Mouse (Mus musculus): ENCODE measurements at regions not wholly inside any gene's neighbourhood (a gene's known extent, or its start where the extent isn't known, plus 50 kb on each side); places are given as distances from the start of the nearest gene placed in this dataset.
A peak's percentile ranks its signal among the peaks of the same experiment; 100 is the strongest.

DNA sequence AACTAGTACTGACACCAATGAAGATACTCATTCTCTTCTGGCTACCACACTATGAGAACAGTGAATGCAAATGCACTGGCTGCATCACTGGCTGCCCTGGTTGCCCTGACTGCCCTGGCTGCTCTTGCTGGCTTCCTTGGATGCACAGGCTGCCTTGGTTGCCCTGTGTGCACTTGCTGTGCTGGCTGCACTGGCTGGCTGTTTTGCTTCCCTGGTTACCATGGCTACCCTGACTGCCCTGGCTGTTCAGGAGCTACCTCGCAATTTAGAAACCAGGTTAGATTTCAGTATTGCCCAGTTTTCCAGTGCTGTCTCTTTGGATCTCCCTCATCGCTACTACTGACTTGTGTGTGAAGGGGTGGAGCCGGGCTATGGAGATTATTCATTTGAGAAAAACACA, 175.7 kb downstream of the Fat4 start:
- no peak for DNase-seq (ENCODE audit: low spot score in 2 of 2)

GRCm38 (mm10) chr3:39065457-39065856, 178.7 kb downstream of the Fat4 start:
- no peak for DNase-seq (ENCODE audit: low spot score in 2 of 2)

GRCm38 (mm10) chr3:39069011-39069410, 182.3 kb downstream of the Fat4 start:
- no peak for DNase-seq (ENCODE audit: low spot score in 2 of 2)

GRCm38 (mm10) chr3:39082678-39083270, 196.0 kb downstream of the Fat4 start:
- DNase-seq (ENCODE audit: low spot score in 2 of 2), result no peak

- no peak for DNase-seq (ENCODE audit: low spot score in 2 of 2)
These were observed 202.2 kb downstream of the Fat4 start for GRCm38 (mm10) chr3:39088948-39089347.

DNA sequence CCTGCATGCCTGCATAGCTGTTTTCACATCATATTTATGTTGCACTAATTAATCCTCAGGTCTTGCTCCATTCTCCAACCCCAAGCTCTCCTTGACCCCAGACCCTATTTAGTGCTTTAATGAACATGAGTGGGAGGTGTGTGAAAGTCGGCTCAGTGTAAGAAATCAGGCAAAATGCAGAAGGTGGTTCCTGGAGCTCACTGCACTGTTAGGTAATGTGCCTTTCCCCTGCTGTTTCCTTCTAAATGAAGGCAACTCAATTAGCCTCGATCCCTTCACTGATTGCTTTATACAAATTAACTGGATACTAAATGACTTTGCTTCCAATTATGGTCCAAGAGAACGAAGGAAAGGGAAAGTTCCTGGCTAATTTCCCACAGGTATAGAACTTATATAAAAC, 215.6 kb downstream of the Fat4 start:
- no peak for DNase-seq (ENCODE audit: low spot score in 2 of 2)

DNA sequence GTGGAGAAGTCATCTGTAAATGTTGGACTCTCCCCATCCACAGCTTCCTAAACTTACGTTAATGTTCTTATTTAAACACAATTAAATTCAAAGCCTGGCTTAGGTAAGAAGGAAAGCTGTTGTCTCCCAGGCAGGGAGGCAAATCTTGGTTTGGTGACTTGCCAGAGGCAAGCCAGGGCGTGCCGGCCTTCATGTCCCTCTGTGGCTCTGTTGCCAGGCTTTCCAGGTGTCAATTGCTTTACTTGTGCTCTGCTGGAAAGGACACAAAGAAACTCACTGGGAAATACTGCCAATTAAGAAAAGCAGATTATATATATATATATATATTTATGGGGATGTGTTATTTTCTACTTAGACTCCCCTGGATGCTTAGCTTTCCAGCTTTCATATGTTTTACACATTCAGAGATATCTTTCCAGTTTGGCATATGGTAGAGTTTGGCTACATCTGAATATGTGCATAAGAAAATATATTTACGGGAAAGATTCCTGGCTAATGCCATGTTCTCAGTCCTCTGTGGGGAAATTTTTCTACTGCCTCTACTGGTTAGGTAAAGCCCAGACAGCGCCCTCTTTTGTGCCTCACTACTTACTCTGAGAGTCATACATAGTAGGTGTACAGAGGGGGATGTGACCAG, 223.1 kb downstream of the Fat4 start:
- DNase-seq (ENCODE audit: low spot score in 2 of 2), result no peak

DNA sequence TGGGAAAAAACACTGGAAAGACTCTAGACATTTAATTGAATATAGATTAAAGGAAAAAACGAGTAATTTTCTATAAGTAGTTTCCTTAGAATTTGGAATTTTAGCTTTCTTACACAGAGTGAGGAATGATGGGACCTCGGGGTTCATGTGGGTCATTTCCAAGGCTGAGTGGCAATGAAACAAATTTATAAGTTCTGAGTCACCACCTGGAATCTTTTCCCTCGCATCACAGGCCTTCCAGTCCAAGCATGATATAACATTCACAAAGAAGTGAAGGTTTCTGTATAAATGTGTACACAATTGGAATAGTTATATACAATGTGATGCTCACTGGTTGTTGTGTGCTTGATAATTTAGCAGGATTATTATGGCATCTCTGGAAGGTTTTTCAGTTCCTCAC, 227.3 kb downstream of the Fat4 start:
- no peak for DNase-seq (ENCODE audit: low spot score in 2 of 2)

DNA sequence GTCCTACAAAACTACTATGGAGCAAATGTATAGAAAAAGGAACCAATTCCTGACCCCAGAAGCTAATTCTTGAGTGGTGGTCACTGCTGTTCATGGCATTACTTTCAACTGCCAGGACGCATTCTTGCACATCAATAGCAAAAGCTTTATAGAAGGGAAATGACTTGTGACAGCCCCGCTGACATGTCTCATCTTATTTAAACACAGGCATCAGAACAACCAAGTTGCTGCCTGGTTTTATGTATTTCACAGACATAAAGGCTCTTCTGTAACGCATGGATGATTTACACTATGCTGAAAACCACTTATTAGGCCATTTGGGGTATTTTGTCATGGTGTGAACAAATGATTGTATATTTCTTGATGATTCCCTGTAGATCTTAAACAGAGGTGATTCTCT, 228.1 kb downstream of the Fat4 start:
- no peak for DNase-seq (ENCODE audit: low spot score in 2 of 2)

GRCm38 (mm10) chr3:39115441-39115840, 228.7 kb downstream of the Fat4 start:
- DNase-seq (ENCODE audit: low spot score in 2 of 2), result no peak

GRCm38 (mm10) chr3:39122250-39122649, 235.5 kb downstream of the Fat4 start:
- DNase-seq (ENCODE audit: low spot score in 2 of 2), result no peak

GRCm38 (mm10) chr3:39130532-39130931, 243.8 kb downstream of the Fat4 start:
- no peak for DNase-seq (ENCODE audit: low spot score in 2 of 2)

GRCm38 (mm10) chr3:39165006-39165667, 278.4 kb downstream of the Fat4 start:
- DNase-seq (ENCODE audit: low spot score in 2 of 2), result no peak

GRCm38 (mm10) chr3:39182646-39183045, 295.9 kb downstream of the Fat4 start:
- no peak for DNase-seq (ENCODE audit: low spot score in 2 of 2)

DNA sequence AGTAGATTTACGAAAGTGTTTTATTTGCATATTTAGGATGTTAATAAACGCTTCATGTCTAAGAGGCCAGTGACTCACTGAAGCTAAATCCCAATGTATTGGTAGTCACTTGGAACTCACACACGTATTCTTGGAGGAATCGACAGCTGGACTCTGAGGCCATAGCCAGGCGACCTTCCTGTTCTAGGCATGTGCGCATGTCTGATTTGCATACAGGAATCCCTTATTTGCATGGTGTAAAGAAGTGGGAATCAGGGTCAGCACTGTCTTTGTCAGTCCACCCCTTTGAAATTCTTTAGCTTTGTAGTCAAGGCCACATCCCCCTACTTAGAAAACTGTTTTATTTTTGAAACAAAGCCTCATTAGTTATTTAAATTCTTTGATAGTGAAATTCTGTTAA, 308.4 kb downstream of the Fat4 start:
- no peak for DNase-seq (ENCODE audit: low spot score in 2 of 2)

DNA sequence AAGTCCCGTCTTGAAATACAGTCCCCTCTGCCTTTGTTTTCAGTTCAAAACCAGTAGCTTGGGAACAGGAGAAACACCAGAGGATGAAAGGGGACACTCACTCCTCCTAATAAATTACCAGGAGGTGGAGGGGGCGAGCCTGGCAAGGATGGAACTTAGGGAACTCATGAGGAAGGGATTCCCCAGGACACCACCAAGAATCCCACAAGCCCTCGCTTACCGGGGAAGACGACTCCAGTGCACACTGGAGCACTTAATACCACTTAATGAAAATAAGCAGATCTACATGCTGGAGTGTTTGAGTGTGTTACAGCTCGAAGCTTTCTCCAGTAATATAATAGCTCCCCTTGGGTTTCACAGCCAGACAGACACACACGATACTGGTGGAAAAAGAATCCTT, 315.9 kb downstream of the Fat4 start:
- no peak for DNase-seq (ENCODE audit: low spot score in 2 of 2)

DNA sequence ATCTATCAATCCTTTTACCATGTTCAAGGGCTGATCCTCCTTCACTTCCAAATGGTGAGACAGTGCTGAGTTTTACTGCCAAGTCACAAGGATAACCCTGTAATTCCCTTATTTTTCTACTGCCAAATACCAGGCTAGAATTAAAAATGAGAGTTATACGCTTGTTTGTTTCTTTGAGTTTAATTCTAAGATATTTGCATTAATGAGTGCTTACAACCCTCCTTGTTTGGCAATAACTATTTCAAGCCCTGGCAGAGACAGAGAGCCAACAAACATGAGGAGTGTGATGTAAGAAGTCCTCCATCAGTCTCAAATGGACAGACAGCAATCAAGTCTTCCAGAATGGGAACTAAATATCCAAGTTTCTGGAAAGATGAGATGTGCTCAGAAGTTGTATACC, 321.9 kb downstream of the Fat4 start:
- DNase-seq (ENCODE audit: low spot score in 2 of 2), result no peak

DNA sequence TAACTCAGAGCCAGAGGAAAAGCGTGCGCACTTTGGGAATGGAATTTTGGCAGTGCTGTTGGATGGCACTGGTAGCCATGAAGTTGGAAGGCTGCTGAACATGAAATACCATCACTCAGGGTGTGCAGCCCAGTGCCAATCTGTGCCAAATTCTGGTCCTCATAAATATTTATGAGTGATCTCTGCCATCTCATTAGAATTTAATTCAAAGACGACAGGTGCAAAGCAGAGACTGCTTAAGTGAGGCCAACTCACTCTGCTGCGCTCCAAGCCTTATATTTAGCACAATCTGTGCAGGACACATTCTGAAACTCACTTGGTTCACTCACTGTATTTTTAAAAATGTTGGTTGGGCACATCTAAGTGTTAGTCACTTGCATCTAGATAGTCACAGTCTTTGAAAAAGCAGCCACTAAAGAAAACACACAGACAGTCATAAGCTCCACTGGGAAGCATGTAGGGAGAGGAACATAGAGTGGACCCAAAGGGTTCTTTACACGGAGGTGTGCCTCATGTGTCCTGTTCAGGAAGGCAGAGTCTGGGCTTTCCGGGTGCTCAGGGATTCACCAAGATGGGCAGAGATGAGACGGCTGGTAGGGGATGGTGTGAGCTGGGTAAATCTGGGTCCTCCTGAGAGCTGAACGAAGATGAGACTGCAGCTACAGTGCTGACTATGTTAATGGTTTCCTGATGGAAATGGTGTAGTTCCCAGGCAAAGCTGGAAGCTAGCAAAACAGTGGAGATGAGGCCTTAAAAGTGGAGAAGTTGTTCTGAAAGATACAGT, 322.8 kb downstream of the Fat4 start:
- peak; percentile 35 to 47 for DNase-seq (ENCODE audit: low spot score in 2 of 2)

- DNase-seq (ENCODE audit: low spot score in 2 of 2), result no peak
These were observed 324.9 kb downstream of the Fat4 start for GRCm38 (mm10) chr3:39211670-39212069.

- DNase-seq (ENCODE audit: low spot score in 2 of 2), result no peak
These were observed 333.4 kb downstream of the Fat4 start for GRCm38 (mm10) chr3:39220011-39220706.

DNA sequence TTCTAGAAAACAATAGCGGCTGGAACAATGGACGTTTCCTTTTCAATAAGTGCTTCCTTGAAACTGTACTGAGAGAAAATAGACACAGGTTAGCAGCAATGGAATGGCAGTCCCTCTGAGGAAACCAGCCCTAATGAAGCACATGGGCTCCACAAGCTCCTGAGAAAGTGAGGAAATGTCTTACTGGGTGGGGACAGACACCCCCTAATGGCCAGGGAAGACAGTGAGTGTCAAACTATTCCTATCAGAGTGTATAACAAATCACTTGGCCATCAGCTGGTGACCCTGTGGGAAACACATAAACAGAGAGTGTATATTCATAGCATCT, 333.9 kb downstream of the Fat4 start:
- no peak for DNase-seq (ENCODE audit: low spot score in 2 of 2)

- no peak for DNase-seq (ENCODE audit: low spot score in 2 of 2)
These were observed 335.3 kb downstream of the Fat4 start for GRCm38 (mm10) chr3:39222059-39222458.
